Mouse (Mus musculus) heart, adult 8-10 months (tissue): ENCODE data around the gene Ggn. TPM values are rescaled to one million over a fixed set of nuclear protein-coding genes. Genes with fewer than 3 reads are reported as not detected.
"Not testable (repeated sequence)": the region's sequence is repeated elsewhere in the genome, so short reads cannot be mapped to it uniquely, and the experiment has no call there.

Source experiments
- DNase-seq: peaks from one replicate; pipeline ENCODE4 v3.0.0; 2022; ENCODE audit warnings: low spot score
- total RNA-seq, 4 experiments: library from RNA; stranded (reverse); gene quantifications; 2 replicates each; pipeline ENCODE4 v1.2.4; 2022

The Ggn gene
- total RNA-seq, 4 experiments from 2014 or later, result 0.14 to 0.37 (median 0.28) TPM; not detected in 1

GRCm38 (mm10) chr7:29212199-29212765, 42.3 kb downstream of the Ggn start:
- no peak for DNase-seq

GRCm38 (mm10) chr7:29212775-29213560, 43.0 kb downstream of the Ggn start:
- not testable (repeated sequence) for DNase-seq

GRCm38 (mm10) chr7:29213675-29214082, 43.7 kb downstream of the Ggn start, which contains the start of gene Catsperg1:
TSS of gene Catsperg1 (minus strand) at chr7:29214035.
- DNase-seq, result no peak

GRCm38 (mm10) chr7:29214236-29214635, 44.2 kb downstream of the Ggn start:
- no peak for DNase-seq

- DNase-seq, result no peak
These were observed 44.8 kb downstream of the Ggn start for GRCm38 (mm10) chr7:29214846-29215245.

Other genes starting within 250 kb of the Ggn start
- gene Actn4, start 207.9 kb upstream of the Ggn start, total RNA-seq, result 10 to 100 TPM; 57.8 to 82.0 (median 75.8) TPM
- gene Eif3k, start 188.3 kb upstream of the Ggn start, total RNA-seq, result 100 to 1,000 TPM; 152 to 167 (median 158) TPM
- gene Map4k1, start 188.2 kb upstream of the Ggn start, total RNA-seq, result 1 to 10 TPM in 1 of 4 experiments, under 1 TPM in 3; 0.50 to 1.1 (median 0.74) TPM
- 1 to 10 TPM in 2 of 4 experiments, under 1 TPM in 2; 0.79 to 1.5 (median 0.92) TPM for gene Ryr1, start 45.0 kb upstream of the Ggn start, total RNA-seq
- 1 to 10 TPM in 3 of 4 experiments, under 1 TPM in 1; 1.00 to 1.5 (median 1.2) TPM for gene Rasgrp4, start 35.4 kb upstream of the Ggn start, total RNA-seq
- gene Fam98c, start 14.0 kb upstream of the Ggn start, total RNA-seq, result 10 to 100 TPM; 10.4 to 12.6 (median 10.8) TPM
- under 1 TPM; 0.23 to 0.75 (median 0.52) TPM for gene Spred3, start 201 bp downstream of the Ggn start, total RNA-seq
- gene Psmd8, start 10.5 kb downstream of the Ggn start, total RNA-seq, result 100 to 1,000 TPM; 116 to 132 (median 121) TPM
- gene Catsperg1, start 43.8 kb downstream of the Ggn start, total RNA-seq, result under 1 TPM in 3 of 4 experiments, not detected in 1; 0.24 to 0.34 (median 0.25) TPM
- 1 to 10 TPM; 1.5 to 2.3 (median 2.0) TPM for gene Kcnk6, start 62.3 kb downstream of the Ggn start, total RNA-seq
- gene Yif1b, start 68.1 kb downstream of the Ggn start, total RNA-seq, result 10 to 100 TPM; 66.2 to 78.1 (median 70.0) TPM
- 1 to 10 TPM; 1.7 to 3.9 (median 2.6) TPM for gene 2200002D01Rik, start 78.3 kb downstream of the Ggn start, total RNA-seq
- 10 to 100 TPM; 47.3 to 54.5 (median 53.2) TPM for gene Spint2, start 111.7 kb downstream of the Ggn start, total RNA-seq
- gene Ppp1r14a, start 119.1 kb downstream of the Ggn start, total RNA-seq, result 10 to 100 TPM in 1 of 4 experiments, 1 to 10 TPM in 3; 5.4 to 10.1 (median 7.1) TPM
- under 1 TPM in 3 of 4 experiments, not detected in 1; 0.13 to 0.23 (median 0.22) TPM for gene Dpf1, start 133.7 kb downstream of the Ggn start, total RNA-seq